Mouse (Mus musculus) embryonic facial prominence, embryonic 10.5 days (tissue): ENCODE results near the gene Supt3. TPM values are rescaled to one million over a fixed set of nuclear protein-coding genes. Genes with fewer than 3 reads are reported as not detected.

Source experiments
- DNase-seq: peaks from one replicate; pipeline ENCODE4 v3.0.0-alpha.2; 2017; ENCODE audit warnings: low spot score
- H3K27ac ChIP-seq: fragments of 300-500 bp; sonication (generic); replicated peaks from 2 replicates; pipeline ENCODE4 v1.5.1; 2016; ENCODE audit warnings: mild to moderate bottlenecking
- H3K27me3 ChIP-seq: fragments of 300-500 bp; sonication (generic); replicated peaks from 2 replicates; pipeline ENCODE4 v1.6.1; 2016; ENCODE audit warnings: low read depth, mild to moderate bottlenecking; ENCODE audit not compliant: poor library complexity, severe bottlenecking
- H3K36me3 ChIP-seq: fragments of 300-500 bp; sonication (generic); replicated peaks from 2 replicates; pipeline ENCODE4 v1.6.1; 2016; ENCODE audit warnings: mild to moderate bottlenecking, moderate library complexity
- H3K4me1 ChIP-seq: fragments of 300-500 bp; sonication (generic); 2 replicates; pipeline ENCODE4 v1.6.1; 2016
- H3K4me3 ChIP-seq: fragments of 300-500 bp; sonication (generic); 2 replicates; pipeline ENCODE4 v1.5.1; 2016; ENCODE audit warnings: mild to moderate bottlenecking, moderate library complexity
- H3K9me3 ChIP-seq: fragments of 300-500 bp; sonication (generic); 2 replicates; pipeline ENCODE4 v1.6.1; 2016; ENCODE audit warnings: mild to moderate bottlenecking
- WGBS: fragments of 180-500 bp; shearing (Covaris S2); methylation state at CpG from one replicate; pipeline ENCODE4 v1.1.7; 2016; 5-methylcytosine and 5-hydroxymethylcytosine counted together
- polyA plus RNA-seq: library from polyadenylated mRNA; unstranded; fragments of >200 nt; fragmentation: Nextera tagmentation; extraction: Ambion mirVana; gene quantifications from 2 replicates; pipeline ENCODE4 v1.2.1, GENCODE M21; 2016

Supt3 gene
- polyA plus RNA-seq, 1 experiment from 2014 or later: 27.5 TPM

DNA sequence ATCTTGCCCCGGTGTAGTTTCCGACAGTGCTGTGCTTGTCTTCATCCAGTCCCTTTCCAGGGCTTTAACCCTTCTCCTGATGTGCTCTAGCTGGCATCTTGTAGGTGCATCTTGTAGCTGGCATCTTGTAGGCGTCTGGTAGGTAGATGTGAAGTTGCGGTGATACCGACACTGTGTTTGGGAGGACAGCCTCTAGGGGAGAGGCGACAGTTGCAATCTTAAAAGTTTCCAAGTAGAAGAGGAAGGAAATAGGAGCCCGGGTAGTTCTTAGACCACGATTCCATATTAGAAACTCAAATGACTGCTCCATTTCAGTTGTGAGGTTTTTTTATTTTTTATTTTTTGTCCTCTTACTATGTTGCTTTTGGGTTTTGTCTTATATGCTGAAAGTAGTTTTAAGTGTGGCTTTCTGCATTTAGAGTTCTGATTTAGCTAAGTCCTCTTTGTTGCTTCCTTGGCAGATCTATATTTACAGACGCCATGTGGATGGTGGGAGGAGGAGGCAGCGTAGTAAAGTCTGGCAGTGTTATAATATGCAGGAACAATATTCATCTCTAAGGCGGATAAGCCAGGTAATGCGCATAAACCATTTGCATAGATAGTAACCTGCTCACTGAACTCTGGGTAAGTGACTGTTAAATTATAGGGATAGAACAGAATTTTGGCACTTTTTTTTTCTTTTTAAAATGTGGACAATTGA lies 15.4 kb downstream of the Supt3 start:
- H3K27me3 ChIP-seq: no peaks in the 10 kb centered on the region
- 93% methylated on average over 12 of the region's 12 CpGs for WGBS
- no peak for DNase-seq

DNA sequence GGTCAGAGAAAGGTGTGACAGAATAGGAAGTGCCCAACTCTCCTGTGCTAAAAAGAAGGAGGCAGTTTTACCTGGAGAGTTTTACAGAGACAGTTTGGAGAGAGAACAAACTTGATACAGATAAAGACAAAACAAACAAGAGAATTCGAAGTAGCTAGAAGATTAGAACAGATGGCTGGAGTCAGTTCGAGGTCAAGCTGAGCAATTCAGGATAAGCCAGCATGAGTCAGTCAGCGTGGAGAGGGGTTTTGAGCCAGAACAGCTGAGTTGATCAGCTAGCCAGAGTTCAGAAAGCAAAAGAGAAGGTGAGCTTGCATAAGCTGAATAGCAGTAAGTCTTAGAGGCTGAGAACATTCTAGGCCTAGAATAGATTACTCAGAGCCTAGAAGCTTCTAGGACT lies 20.4 kb downstream of the Supt3 start:
- 58% methylated on average over 3 of the region's 3 CpGs for WGBS
- H3K27ac ChIP-seq: no peak overlapping the region
- H3K9me3 ChIP-seq: no peaks in the 10 kb centered on the region
- no peaks in the 10 kb centered on the region for H3K27me3 ChIP-seq
- no peaks in the 10 kb centered on the region for H3K36me3 ChIP-seq
- no peaks in the 10 kb centered on the region for H3K4me1 ChIP-seq
- H3K4me3 ChIP-seq: no peak overlapping the region
- no peak for DNase-seq

More for the DNA sequence above, 15.4 kb downstream of the Supt3 start:
- no peaks in the 10 kb centered on the region for H3K4me1 ChIP-seq
- H3K27ac ChIP-seq: no peak overlapping the region
- no peak overlapping the region for H3K4me3 ChIP-seq
- no peaks in the 10 kb centered on the region for H3K9me3 ChIP-seq
- peaks cover 13% of the 10 kb centered on the region for H3K36me3 ChIP-seq

DNA sequence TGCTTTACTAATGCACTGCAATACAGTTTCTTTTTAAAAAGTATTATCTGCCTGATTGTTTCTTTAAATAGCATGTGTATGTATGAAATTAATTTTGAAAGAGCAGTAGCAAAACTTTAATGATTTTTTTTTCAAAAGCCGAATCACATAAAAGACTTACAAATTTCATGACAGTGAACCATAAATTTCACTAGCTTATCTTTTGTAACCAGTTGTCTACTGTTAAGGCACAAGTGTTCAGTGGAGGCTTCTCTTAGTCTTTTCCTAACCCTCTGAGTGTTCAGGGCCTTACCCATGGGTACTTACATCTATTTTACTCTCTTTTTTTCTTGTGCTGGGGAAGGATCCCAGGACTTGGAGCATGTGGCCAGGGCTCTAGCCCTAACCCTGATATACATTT lies 30.1 kb downstream of the Supt3 start:
- H3K4me3 ChIP-seq: no peak overlapping the region
- no peaks in the 10 kb centered on the region for H3K9me3 ChIP-seq
- 84% methylated on average over 1 of the region's 1 CpGs for WGBS
- DNase-seq: no peak
- no peak overlapping the region for H3K27ac ChIP-seq
- H3K27me3 ChIP-seq: no peaks in the 10 kb centered on the region
- peaks cover 22% of the 10 kb centered on the region; the same call in 1 of the 2 replicates for H3K4me1 ChIP-seq
- no peaks in the 10 kb centered on the region for H3K36me3 ChIP-seq

DNA sequence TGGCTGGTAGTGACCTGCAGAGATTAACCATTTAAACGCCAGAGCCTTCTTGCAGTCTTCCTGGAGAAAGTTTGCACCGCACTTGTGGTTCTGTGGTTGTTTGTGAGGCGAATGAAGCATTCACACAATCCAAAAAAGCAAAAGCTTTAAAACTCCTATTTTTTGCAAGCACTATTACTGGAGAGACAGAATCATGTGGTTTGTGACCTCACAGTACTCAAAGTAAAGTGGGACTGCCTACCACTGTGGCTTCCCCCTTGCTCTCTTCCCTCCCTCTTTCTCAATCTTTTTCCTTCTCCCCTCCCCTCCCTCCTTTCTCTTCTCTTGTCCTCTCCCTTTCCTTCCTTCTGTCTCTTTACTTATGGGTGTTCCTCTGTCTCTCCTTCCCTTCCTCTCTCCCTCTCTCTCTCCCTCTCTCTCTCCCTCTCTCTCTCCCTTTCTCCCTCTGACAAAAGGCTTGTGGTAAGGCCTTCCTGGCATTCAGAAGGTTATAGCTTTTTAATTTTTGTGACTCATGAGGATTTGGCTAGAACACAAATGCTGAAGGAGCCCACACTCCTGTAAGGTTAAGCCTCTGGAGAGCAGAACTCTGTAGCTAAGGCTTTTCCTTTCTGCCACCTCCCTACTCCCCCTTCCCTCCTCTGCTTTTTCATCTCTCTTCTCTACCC lies 37.7 kb downstream of the Supt3 start, which contains the start of gene Runx2:
TSS of gene Runx2 (minus strand) at position 290 of the 668 bp plus-strand sequence.
- Histone ChIP-seq H3K4me3 (0 out of 2 replicates have a peak within 1 kb of the TSS, but pooled peaks have one; percentile 16), H3K27ac (peak within 1 kb of the TSS; percentile 7; the same call in 1 of the 2 replicates)
- 17% methylated on average over 3 of the region's 3 CpGs for WGBS

DNA sequence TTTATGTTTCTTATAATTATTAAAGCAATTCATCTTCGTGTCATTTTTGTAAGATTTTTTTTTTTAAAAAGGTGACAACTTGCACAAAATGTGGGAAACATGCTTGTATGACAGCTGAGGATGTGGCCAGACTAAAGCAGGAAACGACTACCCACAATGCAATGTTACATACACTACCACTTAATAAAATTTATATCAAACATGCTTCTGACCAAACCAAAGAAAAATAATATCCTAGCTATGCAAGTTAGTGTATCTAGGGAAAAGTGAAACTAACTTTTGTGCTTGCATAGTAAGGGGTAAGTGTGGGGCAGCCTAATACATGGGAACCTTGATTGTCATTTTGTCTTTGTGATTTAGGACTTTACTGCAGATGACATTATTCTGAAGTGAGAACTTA lies 41.9 kb downstream of the Supt3 start:
- Histone ChIP-seq H3K27ac (no peak overlapping the region), H3K27me3 (no peaks in the 10 kb centered on the region), H3K4me3 (no peak overlapping the region), H3K4me1 (peaks cover 17% of the 10 kb centered on the region), H3K9me3 (no peaks in the 10 kb centered on the region), H3K36me3 (no peaks in the 10 kb centered on the region)
- DNase-seq: no peak
- WGBS: 84% methylated on average over 2 of the region's 2 CpGs

More for the DNA sequence above, 37.7 kb downstream of the Supt3 start, which contains the start of gene Runx2:
- no peak for DNase-seq
- Histone ChIP-seq H3K36me3 (no peaks in the 10 kb centered on the region), H3K27me3 (no peaks in the 10 kb centered on the region), H3K4me1 (peaks cover 24% of the 10 kb centered on the region), H3K9me3 (no peaks in the 10 kb centered on the region)

DNA sequence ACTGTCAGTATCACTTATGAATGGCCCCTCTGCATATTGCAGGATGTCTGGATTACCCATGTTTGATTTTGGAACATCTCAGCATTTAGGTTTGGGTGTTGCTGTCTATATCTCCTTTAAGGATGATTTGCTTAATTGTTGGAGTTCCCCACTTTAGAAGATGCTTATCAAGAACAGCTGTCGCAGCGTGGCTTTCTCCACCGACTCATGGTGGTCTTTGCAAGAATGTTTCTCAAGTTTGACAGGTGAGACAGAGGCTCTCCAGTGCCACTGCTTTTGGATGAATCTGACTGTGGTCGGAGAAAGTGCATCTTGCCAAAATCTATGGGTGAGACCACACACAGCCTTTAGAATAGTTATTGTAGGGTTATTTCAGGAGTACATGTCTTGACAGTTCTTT lies 42.9 kb downstream of the Supt3 start:
- Histone ChIP-seq H3K4me1 (peaks cover 7% of the 10 kb centered on the region), H3K27ac (no peak overlapping the region), H3K27me3 (no peaks in the 10 kb centered on the region), H3K4me3 (no peak overlapping the region), H3K9me3 (no peaks in the 10 kb centered on the region), H3K36me3 (no peaks in the 10 kb centered on the region)
- WGBS: 67% methylated on average over 4 of the region's 4 CpGs
- no peak for DNase-seq

DNA sequence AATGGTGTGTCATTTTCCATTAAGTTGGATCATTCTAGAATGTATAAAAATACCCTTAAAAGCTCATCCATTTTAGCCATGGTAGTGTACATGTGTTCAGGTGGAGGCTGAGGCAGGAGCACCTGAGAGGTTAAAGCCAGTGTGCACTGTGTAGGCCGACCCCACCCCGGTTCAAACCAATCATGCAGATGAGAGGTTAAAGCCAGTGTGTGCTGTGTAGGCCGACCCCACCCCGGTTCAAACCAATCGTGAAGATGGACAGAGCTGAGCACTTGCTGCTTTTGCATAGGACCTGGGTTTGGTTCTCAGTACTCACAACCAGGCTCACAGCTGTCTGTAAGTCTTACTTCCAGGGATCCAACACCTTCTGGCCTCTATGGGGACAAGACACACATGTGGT lies 45.0 kb downstream of the Supt3 start:
- Histone ChIP-seq H3K4me3 (no peak overlapping the region), H3K4me1 (no peaks in the 10 kb centered on the region), H3K36me3 (no peaks in the 10 kb centered on the region), H3K9me3 (no peaks in the 10 kb centered on the region), H3K27ac (no peak overlapping the region), H3K27me3 (no peaks in the 10 kb centered on the region)
- no peak for DNase-seq
- WGBS: 88% methylated on average over 5 of the region's 5 CpGs

DNA sequence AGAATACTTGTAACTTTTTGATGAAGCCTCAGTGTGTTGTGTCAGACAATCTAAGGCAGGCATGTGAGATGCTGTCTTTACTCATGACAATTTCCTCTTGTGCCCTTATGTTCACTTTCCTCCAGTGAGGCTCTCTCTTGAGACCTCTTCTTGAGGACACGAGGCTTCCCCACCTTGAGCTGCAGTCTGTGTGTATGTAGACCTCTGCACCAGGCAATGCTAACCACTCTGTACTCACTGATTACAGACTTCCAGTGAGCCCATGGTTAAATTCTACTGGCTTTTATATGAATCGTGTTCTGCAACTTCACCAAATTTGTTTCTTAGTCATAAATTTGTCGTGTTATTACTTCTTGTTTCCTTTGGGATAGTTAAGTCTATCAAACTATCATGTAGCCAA lies 50.2 kb downstream of the Supt3 start:
- Histone ChIP-seq H3K4me3 (no peak overlapping the region), H3K36me3 (no peaks in the 10 kb centered on the region), H3K9me3 (no peaks in the 10 kb centered on the region), H3K27ac (no peak overlapping the region), H3K27me3 (no peaks in the 10 kb centered on the region), H3K4me1 (no peaks in the 10 kb centered on the region)
- DNase-seq: no peak
- WGBS: 84% methylated on average over 3 of the region's 3 CpGs

DNA sequence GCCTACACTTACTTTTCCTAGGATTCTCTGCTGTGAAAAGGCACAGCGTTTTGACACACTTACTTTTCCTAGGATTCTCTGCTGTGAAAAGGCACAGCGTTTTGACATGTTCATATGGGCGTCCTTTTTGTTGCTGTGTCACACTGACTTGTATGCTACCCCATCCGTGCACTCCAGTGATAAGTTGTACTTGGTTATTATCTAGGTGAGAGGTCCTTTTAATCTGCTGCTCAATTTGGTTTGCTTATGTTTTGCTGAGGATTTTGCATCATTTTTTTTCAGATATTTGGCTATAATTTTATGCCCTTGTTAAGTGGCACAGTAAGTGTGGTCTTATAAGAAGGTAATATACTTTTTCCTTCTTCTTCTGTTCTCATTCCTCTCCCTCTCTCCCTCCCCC lies 51.0 kb downstream of the Supt3 start:
- no peak for DNase-seq
- H3K27me3 ChIP-seq: no peaks in the 10 kb centered on the region

DNA sequence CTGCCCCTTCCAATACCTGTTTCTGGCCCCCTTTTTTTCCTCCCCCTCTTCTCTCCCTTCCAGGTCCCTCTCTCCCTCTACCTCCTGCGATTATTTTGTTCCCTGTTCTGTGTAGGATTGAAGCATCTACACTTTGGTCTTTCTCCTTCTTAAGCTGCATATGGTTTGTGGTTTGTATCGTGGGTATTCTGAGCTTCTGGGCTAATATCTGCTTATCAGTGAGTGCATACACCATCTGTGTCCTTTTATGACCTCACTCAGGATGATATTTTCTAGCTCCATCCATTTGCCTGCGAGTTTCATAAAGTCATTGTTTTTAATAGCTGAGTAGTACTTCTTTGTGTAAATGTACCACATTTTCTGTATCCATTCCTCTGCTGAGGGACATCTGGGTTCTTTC lies 52.6 kb downstream of the Supt3 start:
- no peaks in the 10 kb centered on the region for H3K27me3 ChIP-seq
- H3K36me3 ChIP-seq: no peaks in the 10 kb centered on the region
- WGBS: 88% methylated on average over 3 of the region's 3 CpGs
- no peaks in the 10 kb centered on the region for H3K9me3 ChIP-seq
- H3K4me1 ChIP-seq: no peaks in the 10 kb centered on the region
- H3K27ac ChIP-seq: no peak overlapping the region
- DNase-seq: no peak
- H3K4me3 ChIP-seq: no peak overlapping the region

More for the DNA sequence above, 51.0 kb downstream of the Supt3 start:
- Histone ChIP-seq H3K4me1 (no peaks in the 10 kb centered on the region), H3K9me3 (no peaks in the 10 kb centered on the region), H3K36me3 (no peaks in the 10 kb centered on the region), H3K27ac (no peak overlapping the region), H3K4me3 (no peak overlapping the region)
- 87% methylated on average over 4 of the region's 4 CpGs for whole genome bisulfite sequencing

DNA sequence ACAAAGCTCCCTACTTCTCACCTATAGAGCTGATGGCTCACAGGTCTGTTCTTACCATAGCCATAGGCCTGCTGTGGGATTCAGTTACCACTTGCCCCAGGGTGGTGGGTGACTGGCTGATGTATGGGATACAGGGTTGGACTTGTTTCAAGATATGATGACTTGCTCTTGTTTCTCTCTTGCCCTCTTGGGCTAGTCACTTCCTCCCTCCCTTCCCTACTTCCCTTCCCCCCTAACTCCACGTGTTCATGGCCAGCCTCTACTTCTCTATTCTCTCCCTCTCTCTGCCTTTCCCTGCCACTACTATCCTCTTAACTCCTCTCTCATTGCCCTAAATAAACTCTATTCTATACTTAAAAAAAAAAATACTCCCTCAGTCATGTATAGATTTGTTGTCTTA lies 54.2 kb downstream of the Supt3 start:
- Histone ChIP-seq H3K27me3 (no peaks in the 10 kb centered on the region), H3K9me3 (no peaks in the 10 kb centered on the region), H3K36me3 (no peaks in the 10 kb centered on the region), H3K27ac (no peak overlapping the region), H3K4me3 (no peak overlapping the region), H3K4me1 (no peaks in the 10 kb centered on the region)
- WGBS: 73% methylated on average over 1 of the region's 1 CpGs
- no peak for DNase-seq

DNA sequence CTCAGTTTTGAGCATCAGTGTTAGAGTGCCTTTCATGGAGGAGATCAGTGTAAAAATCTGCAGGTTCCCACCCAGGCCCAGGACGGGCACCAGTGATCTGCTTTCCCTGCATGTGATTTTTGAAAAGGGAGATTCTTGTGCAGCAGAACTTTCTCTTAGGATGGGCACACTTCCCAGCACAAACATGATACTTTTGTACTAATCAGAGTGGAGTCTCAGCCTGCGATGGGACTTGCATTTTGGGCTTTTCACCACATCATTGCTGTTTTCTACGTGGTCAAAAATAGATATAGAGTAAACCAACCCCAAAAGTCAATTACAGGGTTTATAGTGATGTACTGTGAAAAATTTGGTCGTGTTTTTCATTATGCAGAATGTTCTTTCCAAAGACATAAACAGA lies 65.2 kb downstream of the Supt3 start:
- Histone ChIP-seq H3K4me3 (no peak overlapping the region), H3K9me3 (no peaks in the 10 kb centered on the region), H3K4me1 (0 out of 2 replicates have a peak, but pooled peaks cover 6% of the 10 kb centered on the region), H3K27me3 (no peaks in the 10 kb centered on the region), H3K27ac (no peak overlapping the region), H3K36me3 (no peaks in the 10 kb centered on the region)
- DNase-seq: no peak
- WGBS: 80% methylated on average over 4 of the region's 4 CpGs

DNA sequence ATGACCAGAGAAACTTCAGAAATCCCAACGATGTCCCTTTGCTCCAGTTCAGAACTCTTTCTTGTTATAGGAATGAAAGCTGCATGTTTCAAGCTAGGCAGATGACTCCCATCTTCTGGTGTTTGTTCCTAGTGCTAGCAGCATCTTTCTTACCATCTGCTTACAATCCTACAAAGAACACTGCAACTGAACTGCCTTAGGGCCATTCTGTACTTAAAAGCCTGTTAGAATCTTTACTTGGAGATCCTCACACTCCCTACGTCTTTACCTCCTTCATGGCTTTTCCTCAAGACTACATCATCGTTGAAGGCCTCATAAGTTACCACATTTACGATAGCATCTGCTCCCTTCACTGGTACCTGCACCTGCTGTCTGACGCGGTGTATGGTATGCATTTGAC lies 86.2 kb downstream of the Supt3 start:
- WGBS: 92% methylated on average over 6 of the region's 6 CpGs
- Histone ChIP-seq H3K9me3 (no peaks in the 10 kb centered on the region), H3K4me1 (no peaks in the 10 kb centered on the region), H3K4me3 (no peak overlapping the region), H3K27me3 (no peaks in the 10 kb centered on the region), H3K36me3 (no peaks in the 10 kb centered on the region), H3K27ac (no peak overlapping the region)
- no peak for DNase-seq
